Mouse (Mus musculus): ENCODE measurements around the gene Gbx2.

DNA sequence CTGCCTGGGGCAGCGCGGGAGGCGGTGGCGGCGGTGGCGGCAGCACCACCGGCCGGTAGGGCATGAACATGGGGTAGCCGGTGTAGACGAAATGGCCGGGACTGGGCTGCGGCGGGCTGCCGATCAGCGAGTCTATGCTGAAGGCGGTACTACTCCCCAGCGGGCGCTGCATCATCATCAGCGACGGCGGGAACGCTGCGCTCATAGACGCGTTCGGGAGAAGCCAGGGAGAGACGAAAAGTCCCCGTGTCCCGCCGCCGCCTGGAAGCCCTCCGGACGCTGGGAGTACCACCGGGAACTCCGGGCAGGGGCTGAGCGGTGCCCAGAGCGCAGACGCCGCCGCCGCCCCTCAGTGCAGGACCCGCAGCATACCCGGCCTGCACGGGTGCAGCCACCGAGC lies 428 bp downstream of the Gbx2 start:
- TF ChIP-seq CTCF (IDR thresholded peaks at IDR 0.05; ENCODE audit: control insufficient read depth, insufficient read depth, insufficient replicate concordance, low read depth, low read length) (no peak), POLR2A (IDR thresholded peaks at IDR 0.05; ENCODE audit: control insufficient read depth, low read depth, low read length) (no peak)
